Mouse (Mus musculus) adrenal gland, postnatal 4 days (tissue): ENCODE data around the gene Cep78. TPM values are rescaled to one million over a fixed set of nuclear protein-coding genes. Genes with fewer than 3 reads are reported as not detected.

Experiments
- DNase-seq, 2 experiments: peaks; one replicate each; pipeline ENCODE4 v3.0.0; 2021 to 2022; ENCODE audit warnings: low spot score in 2 of 2, mixed read lengths in 2 of 2
- total RNA-seq, 2 experiments: library from RNA; stranded (reverse); gene quantifications; 2 replicates each; pipeline ENCODE4 v1.2.3; 2021

Cep78 gene
- total RNA-seq, 2 experiments from 2014 or later: 16.2 to 17.2 TPM

DNA sequence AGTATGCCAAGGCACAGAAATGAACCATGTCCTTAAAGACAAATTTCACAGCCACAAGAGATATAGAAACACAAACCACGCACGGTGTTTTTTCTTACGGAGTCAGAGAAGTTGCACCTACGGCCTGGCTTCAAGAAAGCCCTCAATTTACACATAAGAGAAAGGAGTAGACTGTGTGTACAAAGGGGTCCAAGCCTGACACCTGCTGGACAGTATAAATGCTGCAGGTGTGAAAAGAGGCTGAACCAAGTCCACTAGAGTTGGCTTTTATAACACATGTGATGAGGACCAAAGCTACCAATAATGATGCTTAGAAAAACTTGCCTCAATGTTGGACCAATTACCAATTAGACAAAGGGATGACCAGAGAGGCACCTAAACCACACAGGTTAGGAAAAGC, 2.9 kb downstream of the Cep78 start:
- DNase-seq: no peak

DNA sequence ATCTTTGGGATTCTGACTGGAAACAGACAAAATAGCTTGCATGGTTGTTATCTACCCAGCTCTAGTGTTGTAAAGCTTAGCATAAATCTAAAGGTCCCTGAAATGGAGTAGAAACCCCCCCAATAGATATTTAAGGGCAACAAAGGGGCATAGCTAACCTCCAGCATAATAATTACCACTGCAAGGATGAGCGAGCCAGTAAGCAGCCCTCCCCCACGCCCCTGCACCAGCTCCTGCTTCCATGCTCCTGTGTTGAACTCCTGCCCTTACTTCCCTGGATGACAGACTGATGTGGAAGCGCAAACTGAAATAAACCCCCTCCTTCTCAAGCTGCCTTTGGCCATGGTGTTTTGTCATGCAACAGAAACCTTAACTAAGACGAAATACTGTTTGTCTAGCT, 11.4 kb downstream of the Cep78 start:
- no peak for DNase-seq

DNA sequence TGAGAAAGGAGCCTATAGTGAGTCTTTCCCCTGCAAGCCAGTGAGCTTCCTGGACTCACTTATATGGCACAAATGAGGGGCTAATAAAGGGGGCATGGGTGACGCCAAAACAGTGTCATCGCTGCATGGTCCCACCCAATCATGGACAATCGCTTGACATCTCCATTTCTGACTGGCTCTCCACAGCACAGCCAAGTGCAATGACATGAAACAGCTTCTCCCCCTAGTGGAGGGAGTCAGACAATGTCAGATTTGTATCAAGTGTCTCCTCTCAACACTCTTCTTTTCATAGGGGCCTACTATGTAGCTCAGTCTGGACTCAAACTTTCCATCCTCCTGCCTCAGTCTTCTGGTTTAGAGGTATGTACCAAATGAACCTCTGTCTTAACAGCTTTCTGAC, 19.7 kb downstream of the Cep78 start:
- DNase-seq: no peak

DNA sequence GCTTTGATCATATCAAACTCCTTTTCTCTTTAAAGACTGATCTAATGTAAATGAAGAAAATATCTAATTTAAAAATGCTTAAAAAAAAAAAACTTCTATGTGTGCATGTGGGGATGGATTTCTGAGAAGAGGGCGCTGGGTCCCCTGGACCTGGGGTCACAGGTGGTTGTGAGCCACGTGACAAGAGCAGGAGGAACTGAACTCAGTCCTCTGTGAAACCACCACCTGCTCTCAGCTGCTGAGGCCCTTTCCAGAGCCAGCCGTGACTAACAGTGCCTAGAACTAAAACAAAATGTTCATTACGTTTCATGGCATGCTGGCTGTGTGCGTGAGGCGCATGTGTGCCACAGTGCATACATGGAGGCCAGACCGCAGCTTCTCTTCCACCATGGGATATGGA, 20.3 kb downstream of the Cep78 start:
- DNase-seq: no peak

DNA sequence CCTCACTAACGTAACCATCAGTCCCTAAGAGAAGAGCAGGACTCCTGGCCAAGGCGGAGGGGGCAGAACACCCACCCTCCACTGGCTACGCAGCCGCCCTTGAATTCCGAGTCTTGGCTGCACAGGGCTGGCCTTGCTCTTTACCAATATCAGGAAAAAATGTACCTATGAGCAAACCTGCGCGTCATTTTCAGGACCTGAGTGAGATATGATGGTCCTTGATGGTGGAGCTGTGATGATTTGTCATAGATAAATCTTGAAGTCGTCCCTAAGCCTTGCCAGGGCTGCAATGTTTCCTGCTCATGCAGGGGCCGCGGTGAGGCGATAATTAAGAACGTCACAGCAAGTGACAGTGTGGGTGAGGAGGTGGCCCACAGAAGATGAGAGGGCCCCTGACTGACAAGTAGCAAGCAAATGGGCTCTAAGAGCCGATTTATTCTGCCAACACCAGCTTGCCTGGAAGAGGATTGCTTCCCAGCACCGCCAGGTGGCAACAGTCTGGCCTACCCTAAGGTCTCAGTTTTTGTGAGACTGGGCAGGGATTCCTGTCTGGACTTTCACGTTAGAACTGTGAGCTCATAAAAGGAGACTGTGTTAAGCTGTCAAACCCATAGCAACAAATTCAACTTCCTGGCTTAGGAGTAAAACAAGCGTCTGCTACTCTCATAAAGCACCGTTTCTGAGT, 21.6 kb downstream of the Cep78 start:
- no peak for DNase-seq

DNA sequence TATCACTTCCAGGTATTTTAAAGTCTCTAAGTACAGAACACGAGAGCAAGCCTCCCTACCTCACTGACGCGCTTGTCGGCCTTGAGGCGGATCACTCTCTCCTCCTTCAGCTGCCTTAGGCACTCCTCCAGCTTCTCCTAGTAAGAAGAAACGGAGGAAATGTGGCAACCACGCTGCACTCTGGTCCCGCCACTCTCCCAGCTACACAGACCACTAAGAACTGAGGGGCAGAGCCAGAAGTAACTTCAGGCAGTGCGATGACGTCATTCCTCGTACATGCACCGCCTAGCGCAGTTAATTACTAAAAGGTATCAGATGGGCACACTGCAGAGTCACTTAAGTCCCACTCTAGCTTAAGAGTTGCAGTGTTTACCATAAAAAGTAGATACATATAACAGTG, 22.5 kb downstream of the Cep78 start:
- DNase-seq: no peak

DNA sequence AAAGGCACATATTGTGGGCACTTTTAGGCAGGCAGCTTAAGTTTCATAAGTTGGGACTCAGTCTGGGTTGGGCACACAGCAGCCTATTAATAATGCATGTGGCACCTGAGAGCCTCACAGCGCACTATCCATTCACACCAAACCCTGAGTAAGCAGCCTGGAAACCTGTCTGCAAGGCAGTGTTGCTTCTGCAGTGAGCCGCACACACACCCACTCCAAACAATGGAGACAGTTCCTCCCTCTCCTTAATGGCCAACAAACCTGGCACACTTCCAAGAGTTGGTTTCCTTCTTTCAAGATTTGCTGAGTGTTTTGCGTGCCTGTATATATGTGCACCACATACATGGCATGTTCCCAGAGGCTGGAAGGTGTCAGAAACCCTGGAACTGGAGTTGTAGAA, 34.6 kb downstream of the Cep78 start:
- DNase-seq: no peak

DNA sequence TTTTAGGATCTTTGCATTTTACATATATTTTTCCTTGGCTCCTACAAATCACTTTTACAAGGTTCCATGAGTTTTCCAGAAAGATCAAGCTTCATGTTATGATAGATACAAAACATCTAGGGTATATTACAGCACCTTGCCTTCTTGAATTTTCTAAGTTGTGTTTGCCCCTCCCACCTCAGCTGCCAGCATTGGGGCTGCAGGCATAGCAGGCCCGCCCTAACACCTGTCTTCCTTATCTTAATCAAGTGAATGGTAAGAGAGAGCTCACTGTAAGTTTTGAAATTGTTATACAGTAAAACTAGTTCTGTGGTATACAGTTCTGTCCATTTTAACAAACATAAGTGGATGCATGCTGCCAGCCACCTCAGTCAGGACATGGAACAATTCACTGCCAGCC, 35.9 kb downstream of the Cep78 start:
- DNase-seq: no peak

DNA sequence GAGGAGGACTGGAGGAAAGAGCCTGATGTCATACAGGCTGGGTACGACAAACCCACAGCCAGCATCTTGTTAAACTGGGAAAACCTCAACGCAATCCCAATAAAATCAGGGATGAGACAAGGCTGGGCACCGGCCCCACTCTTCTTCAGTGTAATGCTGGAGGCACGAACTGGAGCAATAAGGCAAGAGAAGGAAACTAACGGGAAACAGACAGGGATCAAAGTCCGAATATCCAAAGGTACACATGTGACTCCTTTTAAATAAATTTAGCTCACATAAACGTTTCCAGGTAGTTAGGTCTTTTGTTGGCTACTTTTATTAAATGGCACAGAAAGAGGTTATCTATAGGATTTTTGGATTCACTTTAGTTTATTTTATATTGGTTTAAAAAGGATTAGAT, 36.4 kb downstream of the Cep78 start:
- no peak for DNase-seq

DNA sequence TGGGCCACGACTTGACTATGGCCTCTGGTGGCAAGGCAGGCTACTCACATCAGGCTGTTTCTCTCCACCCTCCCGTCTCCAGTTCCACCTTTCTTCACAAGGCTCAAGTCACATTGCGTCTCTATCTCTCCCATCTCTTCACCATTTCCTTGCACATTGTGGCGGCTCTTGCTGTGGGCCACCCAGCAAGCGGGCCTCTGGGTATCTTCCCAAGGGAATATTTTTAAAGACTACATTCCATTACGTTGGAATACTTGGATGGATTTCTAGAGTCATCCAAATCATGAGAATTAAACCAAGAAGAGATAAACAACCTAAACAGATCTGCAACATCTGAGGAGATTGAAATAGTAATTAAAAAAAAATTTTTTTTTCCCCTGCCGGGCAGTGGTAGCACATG, 37.6 kb downstream of the Cep78 start, which contains the start of gene Psat1:
Psat1 (minus strand) TSS at position 101 of the 400 bp plus-strand sequence.
- DNase-seq: no peak

DNA sequence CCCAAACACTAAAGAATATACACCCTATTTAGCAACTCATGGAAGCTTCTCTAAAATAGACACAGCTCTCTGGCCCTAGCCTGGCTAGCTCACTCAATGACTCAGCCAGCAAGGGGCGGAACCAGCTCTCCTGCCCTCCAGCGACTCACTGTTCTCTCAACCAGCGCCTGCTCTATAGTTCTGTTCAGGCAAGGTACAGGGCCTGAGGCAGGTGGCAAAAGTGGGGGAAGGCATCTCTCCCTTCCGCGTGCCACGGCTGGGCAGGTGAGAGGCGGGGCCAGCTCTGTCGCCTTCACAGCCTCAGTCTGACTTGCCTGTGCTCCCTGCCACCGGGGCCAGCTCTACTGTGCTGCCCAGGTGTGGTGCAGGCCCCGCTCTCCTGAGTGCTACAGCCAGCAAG, 38.1 kb downstream of the Cep78 start:
- no peak for DNase-seq

DNA sequence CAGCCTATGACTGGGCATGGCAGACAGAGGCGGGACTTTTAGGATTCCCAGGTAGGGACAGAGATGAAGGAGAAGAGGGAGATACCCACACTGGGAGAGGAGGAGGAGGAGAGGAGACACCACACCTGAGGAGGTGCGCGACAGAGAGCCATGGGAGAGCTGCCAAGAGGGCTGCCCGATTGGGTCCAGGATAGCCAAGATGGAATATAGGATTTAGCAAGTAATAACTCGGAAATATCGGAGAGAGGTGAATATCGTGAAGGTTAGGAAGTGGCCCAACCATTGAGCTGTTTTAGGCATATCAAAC, 41.7 kb downstream of the Cep78 start:
- no peak for DNase-seq

DNA sequence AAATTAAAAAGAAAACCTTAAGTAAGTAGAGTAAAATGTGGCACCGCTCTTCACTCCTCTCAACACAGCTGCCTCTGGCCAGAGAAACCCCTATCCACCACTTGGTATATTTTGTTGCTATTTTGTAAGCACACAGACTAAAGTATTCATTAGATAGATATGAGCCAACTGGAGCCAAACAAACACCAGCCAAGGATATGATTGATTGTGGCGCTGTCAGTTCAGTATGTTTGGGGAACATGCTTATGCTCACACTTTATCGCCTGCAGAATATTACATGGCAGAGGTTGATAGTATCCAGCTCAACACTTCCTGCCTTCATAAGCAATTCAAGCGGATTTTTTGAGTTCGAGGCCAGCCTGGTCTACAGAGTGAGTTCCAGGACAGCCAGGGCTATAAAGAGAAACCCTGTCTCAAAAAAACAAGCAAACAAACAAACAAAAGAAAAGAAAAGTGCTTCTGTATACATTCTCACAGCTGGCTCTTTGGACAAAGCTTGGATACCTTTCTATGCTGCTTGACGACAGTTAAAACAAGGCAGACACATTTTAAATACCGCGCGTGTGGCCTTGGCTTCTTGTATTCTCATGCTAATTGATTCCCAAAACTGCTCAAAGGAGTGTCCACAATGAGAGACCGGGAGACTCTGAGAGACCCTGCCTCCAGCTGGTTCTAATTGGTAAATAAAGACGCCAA, 42.2 kb downstream of the Cep78 start:
- no peak for DNase-seq

DNA sequence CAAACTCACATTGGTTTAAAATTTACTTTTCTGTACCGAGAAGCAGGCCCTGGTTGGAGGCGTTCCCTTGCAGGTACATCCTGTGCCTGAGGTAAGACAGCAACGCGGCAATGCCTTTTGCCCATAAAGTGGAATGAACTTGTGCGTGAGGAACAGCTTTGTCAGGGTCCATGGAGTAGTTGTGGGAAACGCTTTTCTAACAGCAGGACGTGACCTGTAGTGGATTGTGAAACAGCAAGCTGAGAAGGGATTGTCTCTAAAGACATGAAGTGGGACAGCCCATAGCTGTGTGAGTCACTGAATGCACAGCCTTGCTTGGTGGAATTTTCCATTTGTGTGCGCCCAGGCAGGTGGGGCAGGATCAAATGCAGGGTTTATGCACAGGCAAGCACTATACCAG, 43.4 kb downstream of the Cep78 start:
- DNase-seq: no peak

DNA sequence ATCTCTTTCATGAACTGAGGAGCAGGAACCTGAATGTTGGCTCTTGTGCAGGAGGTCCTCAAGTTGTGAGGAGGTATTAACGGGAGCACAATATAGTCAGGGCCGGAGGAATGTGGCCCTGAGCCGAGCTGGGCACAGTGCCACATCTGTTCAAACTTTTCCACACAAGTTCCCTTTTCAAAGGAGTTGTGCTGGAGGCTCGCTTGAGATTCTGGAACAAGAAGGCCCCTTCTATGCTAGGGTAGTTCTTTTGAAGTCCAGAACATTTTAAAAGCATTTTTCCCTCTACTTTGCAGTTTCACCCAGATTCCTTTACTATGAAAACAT, 59.1 kb downstream of the Cep78 start:
- peak; percentile 50 to 53 for DNase-seq

DNA sequence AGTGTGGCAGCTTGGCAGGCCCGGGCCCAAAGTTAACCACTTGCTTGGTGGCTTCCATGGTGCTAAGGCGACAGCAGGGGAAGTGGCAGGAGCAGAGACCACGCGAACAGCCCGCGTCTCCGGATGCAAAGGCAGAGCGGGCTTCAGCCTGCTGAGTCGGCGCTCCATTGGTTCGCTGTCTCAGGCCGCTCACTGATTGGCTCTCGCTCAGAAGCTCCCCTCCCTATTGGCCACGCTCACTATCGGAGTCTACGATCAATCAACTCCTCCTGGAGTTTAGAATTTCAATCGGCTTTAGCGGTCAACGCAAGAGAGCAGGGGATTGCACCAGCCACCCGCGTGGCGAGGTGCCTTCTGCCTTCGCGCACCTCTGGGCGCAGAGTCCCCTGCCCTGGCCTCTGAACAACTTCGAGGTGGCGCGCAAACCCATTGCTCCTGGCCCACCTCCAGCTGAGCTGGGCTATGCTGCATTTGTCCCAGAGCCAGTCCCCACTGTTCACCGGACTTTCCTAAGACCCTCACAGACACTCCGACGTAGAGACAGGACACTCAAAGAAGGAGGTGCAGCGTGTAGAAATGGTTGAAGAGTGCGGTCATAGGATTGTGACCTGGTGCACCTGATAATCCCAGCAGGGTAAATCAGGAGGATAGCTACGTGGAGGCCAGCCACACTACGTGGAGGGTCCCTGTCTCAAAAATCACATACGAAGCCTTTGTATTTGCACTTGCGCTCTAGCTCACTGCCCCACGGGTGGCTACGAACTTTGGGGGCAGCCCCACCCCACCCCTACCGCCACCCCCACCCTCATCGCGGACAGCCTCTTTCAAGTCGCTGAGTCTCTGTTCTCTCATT, 59.7 kb downstream of the Cep78 start:
- peak; percentile 57 to 75 for DNase-seq

DNA sequence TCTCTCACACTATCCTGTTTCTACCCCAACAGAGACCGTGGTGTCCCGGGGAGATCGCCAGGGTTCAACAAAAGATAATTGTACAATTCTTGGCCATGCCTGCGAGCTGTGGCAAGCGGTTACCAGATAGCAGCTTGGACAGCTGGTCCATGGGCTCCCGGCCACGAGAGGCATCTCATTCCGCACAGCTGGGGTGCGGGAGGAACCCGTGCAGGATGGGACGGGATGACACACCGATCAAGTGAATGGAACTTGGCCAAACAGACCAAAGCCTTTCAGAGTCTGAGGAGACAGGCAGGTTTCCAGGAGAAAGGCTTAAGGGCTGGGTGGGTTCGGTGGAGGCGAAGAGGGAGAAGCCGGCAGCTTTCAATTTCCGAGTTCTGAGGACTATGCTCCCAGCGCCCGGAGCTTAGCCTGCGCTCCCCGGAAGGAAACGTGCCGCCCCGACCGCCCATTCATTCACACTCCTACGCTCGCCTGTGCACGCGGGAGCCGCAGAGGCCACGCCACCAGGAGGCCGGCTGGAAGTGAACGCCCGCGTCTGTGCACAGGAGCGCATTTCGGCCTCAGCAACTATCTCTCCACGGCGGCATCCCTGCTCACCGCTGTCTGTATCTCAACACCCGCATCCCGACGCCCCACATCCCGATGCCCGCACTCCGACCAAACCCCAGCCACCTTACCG, 60.5 kb downstream of the Cep78 start:
- no peak for DNase-seq

DNA sequence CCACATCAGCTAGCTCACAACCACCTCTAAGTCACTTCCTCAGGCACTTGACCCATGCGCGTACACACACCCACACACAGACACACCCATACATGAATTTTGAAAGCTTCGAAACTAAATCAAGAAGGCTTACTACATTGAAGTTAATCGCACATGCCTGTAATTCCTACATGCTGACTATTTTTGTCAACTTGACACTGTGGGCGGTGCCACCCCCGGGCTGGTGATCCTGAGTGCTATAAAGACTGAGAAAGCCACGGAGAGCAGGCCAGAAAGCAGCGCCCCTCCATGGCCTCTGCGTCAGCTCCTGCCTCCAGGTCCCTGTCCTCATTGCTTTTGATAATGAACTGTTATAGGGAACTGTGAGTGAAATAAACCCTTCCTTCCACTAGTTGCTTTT, 61.4 kb downstream of the Cep78 start:
- no peak for DNase-seq

DNA sequence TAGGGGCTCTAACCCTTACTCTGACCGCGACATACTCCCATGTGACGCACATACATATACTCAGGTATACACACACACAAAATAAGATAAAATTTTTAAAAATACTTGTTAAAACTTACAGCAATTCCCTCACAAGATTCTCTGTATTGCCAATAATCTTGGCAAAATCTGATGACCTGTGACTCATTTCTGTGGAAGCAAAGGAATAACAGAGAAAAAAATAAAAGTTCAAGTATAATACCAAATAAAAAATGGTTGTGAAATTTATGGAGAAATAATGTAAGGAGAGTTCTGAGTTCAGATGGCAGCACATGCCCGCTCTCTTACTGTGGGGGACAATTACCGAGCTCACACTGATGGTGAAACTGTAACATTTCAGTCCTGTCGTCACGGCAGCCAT, 65.5 kb downstream of the Cep78 start:
- DNase-seq: no peak

DNA sequence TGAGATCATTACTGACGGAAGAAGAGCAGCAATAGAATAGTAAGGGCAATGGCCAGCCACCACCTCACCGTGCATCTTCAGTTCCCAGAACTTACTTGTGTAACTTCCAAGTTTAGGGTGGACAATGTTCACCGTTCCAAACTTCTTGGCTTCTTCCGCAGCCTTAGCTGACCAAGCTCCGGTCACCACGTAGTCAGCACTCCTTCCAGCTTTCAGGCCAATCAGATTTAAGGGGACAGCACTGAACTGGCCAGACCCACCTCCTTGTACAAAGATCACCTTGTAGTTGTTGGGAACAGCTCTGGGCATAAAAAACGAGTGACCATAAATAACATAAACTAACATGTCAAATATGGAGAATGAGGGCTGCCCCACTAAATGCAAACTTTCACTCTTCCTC, 66.7 kb downstream of the Cep78 start:
- no peak for DNase-seq

DNA sequence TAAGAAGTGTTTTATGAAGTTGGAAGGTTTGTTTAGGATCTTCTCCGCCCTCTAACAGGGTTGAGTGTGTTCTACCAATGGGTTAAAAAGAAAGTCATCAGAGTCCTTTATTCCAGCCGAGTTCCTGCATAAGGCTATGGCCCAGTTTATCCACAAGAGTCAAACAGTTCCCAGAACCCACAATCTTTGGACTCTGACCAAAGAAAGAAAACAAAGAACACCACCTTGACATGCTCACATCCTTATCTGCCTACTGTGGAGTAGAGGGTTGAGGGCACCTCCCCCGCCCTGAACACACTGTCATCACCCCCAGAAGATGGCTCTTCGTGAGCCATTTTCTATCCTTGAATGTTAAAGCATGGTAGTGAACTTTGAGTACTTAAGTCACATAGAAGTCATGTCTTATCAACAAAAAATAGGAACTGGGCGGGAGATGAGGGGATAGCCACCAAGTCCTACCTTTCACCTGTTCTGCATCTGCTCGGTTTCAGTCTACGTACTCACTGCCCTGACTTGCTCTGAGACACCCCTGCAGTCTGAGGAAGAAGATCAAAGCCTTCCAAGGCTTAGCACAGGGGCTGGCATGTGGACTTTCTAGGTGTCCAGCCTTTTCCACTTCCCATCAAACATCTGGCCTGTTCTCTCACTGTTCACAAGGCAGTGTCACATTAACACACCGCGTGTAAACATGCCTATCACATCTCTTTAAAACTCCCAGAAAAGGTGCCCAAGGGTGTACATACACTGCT, 71.4 kb downstream of the Cep78 start:
- DNase-seq: no peak
